Mouse (Mus musculus): ENCODE data around the gene Dach1. TPM values are rescaled to one million over a fixed set of nuclear protein-coding genes. Genes with fewer than 3 reads are reported as not detected.

Dach1 gene
- total RNA-seq, 2 experiments from 2014 or later = 6.4 to 10.7 TPM

DNA sequence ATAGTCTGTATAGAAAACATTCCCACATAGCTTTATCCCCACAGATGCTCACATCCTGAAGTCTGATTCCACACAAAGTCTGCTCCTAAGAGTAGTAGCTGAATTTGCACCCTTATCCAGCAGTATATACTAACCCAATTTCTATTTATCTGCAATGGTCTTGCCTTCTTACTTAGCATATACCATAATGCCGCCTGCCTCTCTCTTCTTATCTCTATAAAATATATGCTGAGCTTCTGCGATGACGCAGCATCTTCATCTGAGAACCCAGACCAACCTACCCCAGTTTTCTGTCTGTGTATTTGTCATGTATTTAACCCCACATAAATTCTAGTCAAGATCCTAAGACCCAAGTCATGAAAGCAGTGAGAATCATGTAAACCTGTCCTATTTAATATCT, 272.9 kb downstream of the Dach1 start:
- DNase-seq = no peak
- intact Hi-C loops (cut with DNase I) = no loop called here

DNA sequence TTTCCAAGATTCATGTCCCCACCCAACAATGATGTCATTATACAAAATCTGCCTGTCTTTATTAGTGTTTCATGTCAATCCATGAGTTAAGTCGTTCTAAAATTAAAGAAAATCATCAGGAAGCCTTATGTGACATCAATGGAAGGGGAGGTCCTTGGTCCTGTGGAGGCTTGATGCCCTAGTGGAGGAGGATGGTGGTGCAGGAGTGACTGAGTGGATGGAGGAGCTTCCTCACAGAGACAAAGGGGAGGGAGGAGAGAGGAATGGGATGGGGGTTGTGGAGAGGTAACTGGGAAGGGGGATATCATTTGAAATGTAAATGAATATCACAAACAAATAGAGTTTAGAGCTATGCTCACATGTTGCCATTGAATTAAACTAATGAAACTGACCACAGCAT, 287.6 kb downstream of the Dach1 start:
- intact Hi-C loops (cut with DNase I) = no loop called here

DNA sequence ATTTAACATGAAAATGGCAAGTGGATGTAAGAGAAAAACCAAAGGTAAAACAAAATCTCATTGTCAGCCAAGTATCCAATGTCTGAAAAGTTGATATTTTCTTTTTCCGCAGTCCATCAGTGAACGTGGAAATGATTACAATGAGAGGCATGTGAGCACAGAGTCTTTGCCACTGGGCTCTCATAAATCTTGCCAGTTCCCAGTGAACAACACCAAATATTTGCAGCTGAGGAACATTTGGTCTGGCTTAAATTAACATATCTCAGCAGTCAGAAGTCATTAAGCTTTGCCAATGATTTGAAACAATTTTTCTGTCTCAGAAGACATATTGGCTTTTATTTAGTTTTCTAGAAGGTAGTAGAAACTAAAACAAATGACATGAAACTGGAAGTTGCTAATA, 298.6 kb downstream of the Dach1 start:
- no peak for DNase-seq
- intact Hi-C loops (cut with DNase I) = no loop called here

More for the DNA sequence above, 287.6 kb downstream of the Dach1 start:
- DNase-seq = no peak

DNA sequence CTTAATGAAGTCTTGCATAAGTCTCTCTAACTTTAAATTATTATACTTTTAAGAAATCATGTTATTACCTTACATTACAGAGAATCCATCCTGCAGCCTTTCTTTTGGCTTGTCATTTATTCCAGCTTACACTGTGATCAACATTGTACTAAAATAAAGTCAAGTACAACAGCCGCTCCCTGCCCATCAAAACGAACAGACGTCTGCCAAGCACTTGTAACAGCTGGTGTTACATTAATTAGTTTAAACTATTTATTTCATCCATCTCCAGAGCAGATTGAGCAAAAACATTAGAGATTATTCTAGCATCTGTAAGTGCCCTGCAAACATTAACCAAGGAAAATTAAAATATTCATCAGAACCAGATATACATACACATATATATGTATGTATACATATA, 311.2 kb downstream of the Dach1 start:
- no peak for DNase-seq
- intact Hi-C loops (cut with DNase I) = no loop called here

DNA sequence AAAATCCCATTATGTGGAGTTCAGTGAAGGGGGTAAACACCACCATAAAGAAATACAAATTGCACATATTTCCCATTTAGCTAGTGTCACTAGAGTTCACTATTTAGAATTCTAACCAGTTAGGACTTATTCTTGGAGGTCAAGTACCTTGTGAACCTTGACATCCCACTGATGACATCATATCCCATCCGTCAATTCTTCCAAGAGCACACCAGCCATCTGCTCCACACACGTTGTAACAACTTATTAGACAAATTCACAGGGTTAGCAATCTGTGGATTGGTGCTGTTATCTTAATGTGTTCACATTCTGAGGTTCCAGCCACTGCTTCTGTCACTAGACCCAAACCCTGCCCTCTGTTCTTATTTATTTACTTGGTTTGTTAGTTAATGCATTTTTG, 312.3 kb downstream of the Dach1 start:
- intact Hi-C loops (cut with DNase I) = no loop called here
- DNase-seq = no peak

DNA sequence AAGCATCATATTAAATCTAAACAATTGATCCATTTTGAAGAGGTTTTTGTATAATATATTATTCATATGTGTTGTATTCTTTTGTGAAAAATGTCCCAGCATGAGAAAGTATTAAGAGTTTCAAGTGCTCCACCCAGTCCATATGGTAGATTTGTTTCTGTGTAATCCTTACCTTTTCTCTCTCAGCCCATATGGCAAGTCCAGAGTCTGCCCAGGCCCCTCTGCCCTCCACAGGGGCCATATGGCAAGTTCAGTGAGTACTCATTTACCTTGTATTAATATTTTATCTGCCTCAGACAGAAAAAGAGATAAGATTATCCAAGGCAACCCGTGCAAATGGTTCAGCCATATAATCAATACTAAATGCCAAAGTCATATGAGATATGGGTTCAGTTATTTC, 314.2 kb downstream of the Dach1 start:
- intact Hi-C loops (cut with DNase I) = no loop called here
- no peak for DNase-seq

DNA sequence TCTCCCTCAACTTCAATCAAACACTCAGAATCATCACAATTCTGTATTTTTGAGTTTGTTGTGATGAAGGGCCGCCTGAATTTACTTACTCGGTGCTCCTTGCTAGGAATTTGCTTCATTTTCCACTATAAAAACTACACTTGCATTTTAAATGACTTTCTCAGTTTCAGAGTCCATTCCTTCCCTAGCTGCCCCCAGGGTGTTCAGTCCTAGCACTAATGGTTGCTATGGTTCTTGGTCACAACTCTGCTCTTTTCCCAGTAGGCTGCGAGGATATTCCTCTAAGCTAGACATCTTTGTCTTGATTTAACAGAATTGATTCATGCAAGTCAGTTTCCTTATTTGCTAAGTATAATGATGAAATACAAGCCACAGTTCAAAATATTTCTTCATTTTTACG, 319.1 kb downstream of the Dach1 start:
- no peak for DNase-seq
- intact Hi-C loops (cut with DNase I) = no loop called here

DNA sequence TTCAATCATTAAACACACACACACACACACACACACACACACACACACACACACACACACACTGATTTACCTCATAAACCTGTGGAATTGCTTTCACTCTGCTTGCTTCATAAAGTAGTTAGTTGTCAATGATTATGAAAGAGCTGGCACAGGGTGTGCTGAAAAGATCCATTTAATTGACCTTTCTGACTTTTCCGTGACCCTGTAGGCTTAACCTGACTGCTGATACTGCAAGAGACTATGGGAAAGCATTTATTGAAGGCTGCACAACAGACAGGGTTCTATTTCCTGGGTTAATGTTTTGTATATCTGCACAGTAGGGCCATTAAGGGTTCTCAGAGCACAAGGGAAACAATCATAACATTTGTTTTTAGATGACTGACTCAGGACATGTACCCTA, 321.9 kb downstream of the Dach1 start:
- no peak for DNase-seq
- intact Hi-C loops (cut with DNase I) = no loop called here

DNA sequence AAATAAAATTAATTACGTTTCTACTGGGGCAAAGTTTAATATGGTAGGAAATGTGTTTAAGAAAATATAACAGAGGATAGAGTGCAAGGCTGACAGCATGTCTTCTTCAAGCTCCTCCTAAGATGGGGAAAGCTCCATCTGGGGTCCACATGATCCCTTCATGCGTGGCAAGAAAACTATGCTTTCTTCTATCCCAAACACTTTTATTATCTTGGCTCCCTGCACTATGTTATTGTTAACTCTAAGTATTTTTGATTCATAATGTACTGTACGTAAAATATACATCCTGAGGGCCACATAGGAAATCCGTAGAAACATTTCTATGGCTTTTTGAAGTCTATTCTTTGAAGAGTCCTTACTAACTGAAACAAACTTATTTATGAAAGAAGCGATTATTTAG, 330.3 kb downstream of the Dach1 start:
- no peak for DNase-seq
- intact Hi-C loops (cut with DNase I) = no loop called here

DNA sequence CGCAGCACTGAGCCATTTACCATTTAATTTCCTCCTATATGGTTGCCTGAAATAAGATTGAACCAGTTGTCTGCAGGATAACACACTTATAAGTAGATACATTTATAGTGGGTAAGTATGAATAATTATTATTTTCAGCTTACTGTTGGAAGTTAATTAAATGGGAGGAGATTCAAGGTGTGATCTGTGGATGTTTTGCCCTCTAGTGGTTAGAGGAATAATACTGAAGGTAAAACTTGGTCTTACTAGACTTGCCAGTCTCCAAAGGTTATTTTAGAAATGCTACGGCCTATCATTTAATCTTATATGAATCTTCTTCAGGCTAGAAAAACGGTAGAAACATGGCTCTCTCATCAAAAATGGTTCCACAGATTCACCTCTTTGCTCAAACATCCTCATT, 339.7 kb downstream of the Dach1 start:
- no peak for DNase-seq
- intact Hi-C loops (cut with DNase I) = loop anchor here (5.0 to 10.0 kb wide), 2 partner anchors 337 to 495 kb away; partner anchors contain the start of gene Dach1

DNA sequence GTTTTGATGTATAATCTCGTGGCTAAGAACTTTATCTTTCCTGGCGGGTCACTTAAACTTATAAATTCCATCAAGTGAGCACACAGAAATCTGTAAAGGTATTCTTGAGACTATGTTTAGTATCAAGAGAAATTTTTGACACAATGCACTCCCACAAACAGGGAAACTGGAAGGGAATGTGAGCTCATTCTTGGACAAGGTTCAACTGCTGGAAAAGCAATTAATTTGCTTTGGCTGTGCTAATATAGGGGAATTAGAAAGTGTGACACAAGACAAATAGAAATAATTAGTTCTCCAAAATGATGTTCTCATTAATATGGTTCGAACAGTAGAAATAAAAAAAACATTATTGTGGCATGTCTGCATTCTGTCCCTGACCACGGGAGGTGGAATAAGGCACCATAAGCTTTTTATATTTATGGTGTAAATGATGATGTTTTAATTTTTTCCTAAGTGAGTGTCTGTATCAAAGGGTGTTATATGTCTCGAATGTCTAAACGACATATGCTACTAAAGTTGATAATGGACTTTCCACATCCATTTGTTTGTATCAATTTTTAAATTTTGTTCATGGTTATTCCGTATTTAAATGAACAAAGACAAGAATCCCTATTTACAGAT, 354.9 kb downstream of the Dach1 start:
- peak; percentile 8 to 9 for DNase-seq
- intact Hi-C loops (cut with DNase I) = loop anchor here (5.0 kb wide), 3 partner anchors 212 to 257 kb away; no protein-coding TSS in a partner anchor

DNA sequence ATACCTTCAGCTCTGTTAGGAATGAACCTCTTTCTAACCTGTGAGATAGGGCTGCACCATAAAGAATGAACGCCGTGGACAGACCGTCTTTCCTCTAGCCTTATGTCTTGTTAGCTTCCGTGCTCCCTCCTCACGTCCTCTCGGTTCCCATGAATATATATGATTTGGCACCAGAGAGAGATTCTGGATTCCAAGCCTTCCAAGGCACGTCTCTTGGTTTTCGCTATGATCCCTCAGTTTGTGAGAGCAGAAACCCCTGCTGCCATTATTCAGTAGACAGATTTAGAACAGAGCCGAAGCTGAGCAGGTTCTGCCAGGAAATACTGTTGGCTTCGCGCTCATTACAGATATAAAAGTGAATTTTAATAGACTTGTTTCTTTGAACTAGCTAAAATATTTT, 356.0 kb downstream of the Dach1 start:
- intact Hi-C loops (cut with DNase I) = loop anchor here (5.0 kb wide), 3 partner anchors 211 to 256 kb away; no protein-coding TSS in a partner anchor

DNA sequence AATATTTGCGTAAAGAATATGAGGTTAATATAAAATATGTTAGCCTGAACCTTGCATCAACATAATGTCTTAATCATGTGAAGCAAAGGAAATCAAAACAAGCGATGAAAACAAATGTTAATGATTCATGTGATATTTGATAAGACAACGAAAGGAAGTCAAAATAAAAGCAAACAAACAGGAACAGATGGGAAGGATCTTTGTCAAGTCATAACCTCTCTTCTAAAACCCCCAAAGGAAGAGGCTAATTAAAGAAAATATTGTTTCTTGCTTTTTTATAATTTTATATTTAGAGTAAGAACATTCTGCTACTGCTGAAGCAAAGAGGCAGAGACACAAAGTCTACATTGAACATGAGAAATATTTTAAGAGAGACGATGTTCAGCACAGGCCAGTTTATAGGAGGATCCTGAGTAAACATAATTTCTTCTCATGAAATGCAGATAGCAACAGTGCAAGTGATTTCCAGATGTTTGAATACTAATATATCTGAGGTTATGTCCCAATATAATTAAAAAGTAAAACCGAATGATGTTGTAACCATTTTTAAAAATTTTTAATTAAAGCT, 374.1 kb downstream of the Dach1 start:
- DNase-seq = no peak
- intact Hi-C loops (cut with DNase I) = no loop called here

More for the DNA sequence above, 356.0 kb downstream of the Dach1 start:
- peak in 1 of 2 experiments; percentile 5 for DNase-seq

DNA sequence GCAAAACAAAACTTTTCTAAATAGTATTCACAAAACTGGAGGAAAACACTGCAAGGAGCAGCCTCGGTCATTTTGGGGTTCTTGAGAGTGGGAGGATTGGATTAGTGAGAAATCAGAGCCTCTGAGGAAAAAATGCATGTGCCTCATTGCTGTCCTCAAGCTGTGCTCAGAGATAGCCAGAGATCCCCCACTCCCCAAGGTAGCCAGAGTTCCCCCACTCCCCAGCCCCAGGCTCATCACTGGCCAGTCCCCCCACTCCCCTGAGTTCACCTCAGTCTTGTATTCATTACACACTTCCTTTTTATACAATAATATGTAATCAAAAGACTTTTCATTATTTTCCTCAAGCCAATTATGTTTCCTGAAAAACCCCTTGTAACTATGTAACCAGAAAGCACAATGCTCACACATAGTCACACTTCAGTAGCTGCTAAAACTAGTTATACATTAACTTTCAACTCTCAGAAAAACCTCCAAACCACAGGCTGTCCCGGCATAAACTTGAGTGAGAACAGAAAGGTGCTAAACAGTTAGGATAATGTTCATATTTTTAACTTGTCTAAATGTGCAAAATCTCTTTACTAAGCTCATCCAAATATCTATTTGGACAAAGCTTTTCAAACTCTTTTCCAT, 395.3 kb downstream of the Dach1 start:
- DNase-seq = no peak
- intact Hi-C loops (cut with DNase I) = no loop called here

DNA sequence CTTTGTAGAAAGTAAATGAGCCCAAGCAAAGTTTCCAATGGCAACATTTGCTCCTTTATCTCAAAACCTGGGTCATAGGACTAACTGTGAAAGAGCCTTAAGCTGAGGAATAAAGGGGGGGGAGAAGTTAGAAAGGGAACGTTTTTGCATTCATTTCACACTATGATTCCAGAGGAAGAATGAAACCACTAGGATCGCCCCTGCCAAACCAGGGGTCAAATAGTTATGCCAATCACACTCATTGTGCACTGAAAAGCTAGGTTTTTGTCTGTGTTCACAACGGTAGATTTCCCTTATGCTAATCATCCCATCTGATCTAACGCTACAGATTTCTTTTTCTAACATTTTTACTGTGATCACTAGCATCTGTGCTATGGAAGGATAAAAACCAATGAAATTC, 415.2 kb downstream of the Dach1 start:
- no peak for DNase-seq
- intact Hi-C loops (cut with DNase I) = no loop called here

DNA sequence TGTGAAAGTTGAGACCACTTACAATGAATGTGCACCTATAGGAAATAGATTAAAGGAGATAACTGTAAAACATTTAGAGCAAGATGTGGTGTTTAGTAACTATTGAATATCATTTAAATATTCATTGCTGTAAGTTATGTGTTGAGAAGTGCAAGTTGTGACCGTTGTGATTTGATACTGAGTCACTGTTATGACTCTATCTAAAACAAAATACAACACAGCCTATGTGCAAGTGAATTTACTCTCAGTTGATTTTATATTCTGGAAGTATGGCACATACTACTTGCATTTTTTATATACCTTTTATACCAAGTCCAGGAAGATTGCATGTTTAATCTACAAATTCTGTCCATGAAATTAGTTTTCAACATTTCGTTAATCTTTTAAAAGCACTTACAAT, 415.6 kb downstream of the Dach1 start:
- DNase-seq = no peak

DNA sequence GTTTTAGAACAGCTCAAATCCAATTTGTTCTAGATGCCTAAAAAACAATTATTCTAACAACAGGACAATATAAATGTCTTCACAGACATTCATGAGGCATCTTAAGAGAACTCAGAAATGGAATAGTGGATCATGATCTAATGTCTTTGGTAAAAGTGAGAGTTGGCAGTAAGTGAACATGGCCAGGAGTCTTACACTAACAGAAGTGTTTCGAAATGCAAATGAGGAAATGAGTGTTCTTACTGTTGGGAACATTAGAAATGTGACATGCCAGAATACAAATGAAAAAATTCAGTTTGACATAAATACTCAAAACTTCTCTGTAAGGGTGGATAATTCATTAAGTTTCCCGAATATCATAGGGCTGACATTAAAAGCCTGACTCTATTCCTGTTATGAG, 426.3 kb downstream of the Dach1 start:
- intact Hi-C loops (cut with DNase I) = no loop called here
- DNase-seq = no peak

More for the DNA sequence above, 415.6 kb downstream of the Dach1 start:
- intact Hi-C loops (cut with DNase I) = no loop called here

DNA sequence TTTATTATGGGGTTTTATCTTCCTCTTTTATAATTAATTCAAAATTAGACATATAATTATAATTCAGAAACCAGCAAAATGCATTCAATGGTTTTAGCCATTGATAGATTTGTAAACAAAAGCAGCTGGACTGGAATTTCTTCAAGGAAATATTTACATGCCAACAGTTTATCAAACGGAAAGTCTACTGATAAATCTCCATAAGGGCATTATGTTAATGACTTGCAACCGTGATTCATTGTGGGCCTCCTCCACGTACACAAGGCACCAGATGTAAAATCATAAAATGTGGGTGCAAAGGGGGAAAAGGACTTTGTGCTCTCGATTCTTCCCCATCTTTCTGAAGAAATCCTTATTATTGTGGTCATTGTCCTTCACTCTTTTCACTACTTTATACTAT, 426.8 kb downstream of the Dach1 start:
- no peak for DNase-seq
- intact Hi-C loops (cut with DNase I) = no loop called here
